7 mouse cellular contexts compared by ENCODE assay signal in the genomic region with DNA sequence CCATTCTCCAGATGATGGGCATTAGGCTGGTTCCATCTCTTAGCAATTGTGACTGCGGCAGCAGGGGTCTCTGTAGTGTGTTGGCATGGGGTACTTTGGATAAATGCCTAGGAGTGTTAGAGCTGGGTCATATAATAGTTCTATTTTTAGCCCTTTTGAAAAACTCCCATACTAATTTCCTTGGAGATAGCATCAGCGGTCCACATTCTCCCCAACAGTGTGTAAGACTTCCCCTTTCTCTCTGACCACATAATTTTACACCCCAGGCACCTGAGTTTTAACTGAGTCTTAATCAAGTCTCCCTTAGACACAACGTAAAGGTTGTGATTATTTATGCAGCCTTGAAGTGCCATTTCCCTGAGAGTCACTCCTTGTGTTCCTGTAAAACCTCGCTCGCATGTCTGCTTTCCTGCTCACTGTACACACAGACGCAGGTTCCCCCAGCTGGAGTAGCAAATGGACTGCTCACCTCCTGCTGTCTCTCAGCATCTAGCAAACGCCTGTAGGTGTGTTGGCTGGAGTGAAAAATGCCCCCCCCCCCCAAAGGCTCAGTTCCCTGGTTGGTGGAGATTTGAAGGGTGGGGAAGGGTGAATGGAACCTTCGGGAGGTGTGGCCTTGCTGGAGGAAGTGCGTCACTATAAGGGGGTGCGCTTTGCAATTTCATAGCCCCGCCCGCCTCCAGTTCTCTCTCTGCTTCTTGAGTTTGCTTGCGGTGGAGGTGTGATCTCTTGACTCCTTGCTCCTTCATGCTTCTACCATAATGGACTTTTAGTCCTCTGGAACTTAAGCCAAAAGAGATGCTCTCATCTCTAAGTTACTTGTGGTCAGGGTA.
DNase-seq lines count a peak whose midpoint lies in the region.

No protein-coding gene starts in this region.

- DNase-seq in layer of hippocampus, adult 18-20 months (ENCODE audit: low spot score in 2 of 2): peak; percentile 28 to 66
- no peak for DNase-seq in layer of hippocampus, postnatal 14 days (ENCODE audit: low spot score in 2 of 2)
- peak; percentile 80 for DNase-seq in MEL-GATA-1-ER (ENCODE audit: extremely low read depth, low read depth)
- peak; percentile 82 to 90 for DNase-seq in cerebellum, adult 18-20 months
- DNase-seq in kidney, postnatal 4 days: peak; percentile 35 to 54
- DNase-seq in spleen, postnatal 36 days (ENCODE audit: low spot score in 2 of 2): peak; percentile 42 to 57
- no peak for DNase-seq in right cerebral cortex, adult 2 months (ENCODE audit: low spot score in 2 of 2)

Comparison
In these comparisons a context has a peak if more than half of its experiments do, and no peak if none do; other contexts are left out.
1. DNase-seq: peak in layer of hippocampus, adult 18-20 months (2 of 2), MEL-GATA-1-ER (single experiment), cerebellum, adult 18-20 months (2 of 2), kidney, postnatal 4 days (2 of 2) and spleen, postnatal 36 days (2 of 2); none in layer of hippocampus, postnatal 14 days (0 of 2) and right cerebral cortex, adult 2 months (0 of 2).